Mouse (Mus musculus) heart, postnatal 0 days (tissue): ENCODE measurements at regions not wholly inside any gene's neighbourhood (a gene's known extent, or its start where the extent isn't known, plus 50 kb on each side); places are given as distances from the start of the nearest gene placed in this dataset.

ENCODE experiments used
- CTCF ChIP-seq: IDR thresholded peaks from 2 replicates; pipeline ENCODE4 v1.5.1; 2016; ENCODE audit warnings: antibody characterized with exemption, control low read depth, low read depth
- EP300 ChIP-seq: IDR thresholded peaks from 2 replicates; pipeline ENCODE4 v1.6.1; 2016; ENCODE audit warnings: antibody characterized with exemption, low read depth

DNA sequence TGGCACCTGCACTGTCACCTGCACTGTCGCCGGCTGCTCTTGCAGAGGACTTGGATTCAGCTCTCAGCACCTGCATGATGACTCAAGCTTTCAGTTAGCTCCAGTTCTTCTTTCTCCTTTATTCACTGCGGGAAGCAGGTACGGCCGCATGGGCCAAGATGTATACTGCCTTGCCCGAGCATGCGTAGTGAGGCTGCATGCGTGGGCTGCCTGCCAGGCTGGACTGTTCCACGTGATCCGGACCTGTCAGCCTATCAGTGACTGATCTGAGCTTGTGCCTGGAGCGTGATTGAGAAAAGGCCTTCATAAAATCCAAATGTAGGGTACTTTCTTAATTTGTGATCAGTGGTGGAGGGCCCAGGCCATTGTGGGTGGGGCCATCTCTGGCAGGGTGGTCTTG is 68.2 kb downstream of the Mycn start:
- TF ChIP-seq CTCF (no peak), EP300 (no peak)
